Mouse (Mus musculus) G1E (cell line): Measurements from ENCODE around the gene Pknox2.

Experiments used
- CTCF ChIP-seq: IDR thresholded peaks from 2 replicates; pipeline ENCODE4 v1.5.1; 2012; ENCODE audit warnings: low read depth, low read length, inconsistent platforms, mixed read lengths
- GATA1 ChIP-seq: IDR thresholded peaks from 2 replicates; pipeline ENCODE4 v1.6.1; 2012; ENCODE audit warnings: borderline replicate concordance, low read length, inconsistent platforms, mixed read lengths
- GATA2 ChIP-seq: IDR thresholded peaks from 2 replicates; pipeline ENCODE4 v1.6.1; 2012; ENCODE audit warnings: low read depth, low read length, inconsistent platforms, borderline replicate concordance
- POLR2AphosphoS5 ChIP-seq: IDR thresholded peaks from 2 replicates; pipeline ENCODE4 v1.6.1; 2012; ENCODE audit warnings: low read depth, low read length, inconsistent platforms; ENCODE audit not compliant: insufficient replicate concordance
- TAL1 ChIP-seq: conservative IDR thresholded peaks from 2 replicates; pipeline ENCODE4 v1.6.1; 2012; ENCODE audit warnings: low read depth, low read length, inconsistent platforms, mixed read lengths

DNA sequence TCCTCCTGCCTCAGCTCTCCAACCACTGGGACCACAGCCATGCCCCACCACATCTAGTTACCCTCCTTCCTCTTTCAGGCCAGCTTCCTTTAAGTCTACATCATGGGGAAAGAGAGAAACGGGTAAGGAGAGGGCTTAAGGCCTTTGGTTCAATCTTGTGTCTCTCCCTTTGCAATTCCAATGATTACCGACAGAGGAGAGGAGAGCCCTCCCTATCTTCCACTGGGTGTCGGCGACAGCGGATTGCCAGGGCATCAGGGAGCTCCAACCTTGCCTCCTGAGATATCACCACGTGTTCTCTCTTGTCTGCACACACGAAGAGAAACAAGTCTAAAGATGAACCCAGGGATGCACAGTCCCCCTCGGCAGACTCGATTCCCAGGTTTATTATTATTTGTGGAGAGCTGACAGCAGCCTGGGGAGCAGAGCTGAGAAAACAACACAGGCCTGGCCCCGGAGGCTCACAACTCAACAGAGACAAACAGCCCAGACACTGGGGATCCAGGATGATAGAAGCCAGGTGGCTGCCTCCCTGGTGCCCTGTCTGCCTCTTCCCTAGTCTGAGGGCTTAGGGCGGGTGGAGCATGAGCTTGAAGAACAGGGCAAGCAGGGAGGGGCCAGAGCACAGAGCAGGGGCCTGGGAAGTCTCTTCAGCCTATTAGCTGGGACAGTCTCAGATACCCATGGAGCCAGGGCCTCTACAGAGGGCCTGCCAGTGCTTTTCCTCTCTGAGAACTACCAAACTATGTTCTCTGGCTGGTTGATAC is 170.4 kb downstream of the Pknox2 start:
- TF ChIP-seq CTCF = no peak
- no peak for TF ChIP-seq GATA1
- no peak for TF ChIP-seq TAL1
- TF ChIP-seq GATA2 = no peak
- no peak for TF ChIP-seq POLR2AphosphoS5
